Mouse (Mus musculus): ENCODE data around the gene Pin4. TPM values are rescaled to one million over a fixed set of nuclear protein-coding genes. Genes with fewer than 3 reads are reported as not detected.
A peak's percentile ranks its signal among the peaks of the same experiment; 100 is the strongest.

Gene Pin4
- polyA plus RNA-seq, 1 experiment from 2014 or later, result 52.7 TPM

- no peak for ATAC-seq
- no peak overlapping the region for H3K27ac ChIP-seq
- 0 out of 2 replicates have a peak, but pooled peaks cover 3% of the 10 kb centered on the region for H3K27me3 ChIP-seq (replicated peaks)
- H3K9ac ChIP-seq, result no peak overlapping the region
- H3K9me3 ChIP-seq (replicated peaks), result no peaks in the 10 kb centered on the region
- no peak overlapping the region for H3K4me3 ChIP-seq
- no peak overlapping the region for H3K4me2 ChIP-seq
- no peaks in the 10 kb centered on the region for H3K36me3 ChIP-seq
- peaks cover 6% of the 10 kb centered on the region; the same call in 1 of the 2 replicates for H3K4me1 ChIP-seq
- WGBS (ENCODE audit: insufficient replicate concordance), result 64% methylated on average over 2 of the region's 2 CpGs
These were observed 41.3 kb downstream of the Pin4 start for GRCm38 (mm10) chrX:102160528-102160927.

DNA sequence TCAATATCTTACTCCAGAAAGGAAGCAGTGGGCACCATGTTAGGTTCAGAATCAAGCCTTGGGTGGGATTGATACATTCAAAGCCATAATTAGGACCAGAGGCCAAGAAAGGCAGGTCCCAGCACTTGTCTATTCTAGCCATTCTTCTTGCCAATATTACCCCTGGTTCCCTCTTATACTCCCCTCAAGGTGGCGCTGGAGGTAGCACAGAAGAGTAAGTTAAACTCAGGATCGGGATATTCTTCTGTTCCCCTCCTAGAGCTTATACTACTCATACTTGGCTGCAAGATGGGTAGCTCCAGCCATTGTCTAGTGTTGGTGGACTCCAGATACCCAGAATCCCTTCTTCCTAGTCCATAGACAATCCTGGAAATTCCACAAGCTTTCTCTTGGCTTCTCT, 43.8 kb downstream of the Pin4 start:
- no peaks in the 10 kb centered on the region for H3K4me1 ChIP-seq
- 36% methylated on average over 2 of the region's 2 CpGs for WGBS (ENCODE audit: insufficient replicate concordance)

DNA sequence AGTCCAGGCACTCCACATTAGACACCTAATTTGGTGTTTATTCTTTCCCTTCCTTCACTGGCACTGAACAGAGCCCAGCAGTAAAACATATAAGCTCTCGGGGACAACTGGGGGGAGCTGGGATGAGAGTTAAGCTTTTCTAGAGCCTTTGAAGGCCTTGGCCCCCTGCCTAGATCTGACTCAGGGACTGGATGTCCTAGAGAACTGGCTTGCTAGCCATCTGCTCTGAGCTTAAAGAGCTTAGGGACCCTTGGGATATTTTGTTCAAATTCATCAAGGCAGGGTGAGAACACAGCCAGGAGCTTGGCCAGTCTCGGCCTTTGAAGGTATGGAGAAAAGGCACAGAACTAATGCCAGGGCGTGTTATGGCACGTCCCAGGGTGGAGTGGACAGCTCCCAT, 44.3 kb downstream of the Pin4 start:
- no peak overlapping the region for H3K9ac ChIP-seq
- H3K27ac ChIP-seq, result no peak overlapping the region

More for the DNA sequence above, 43.8 kb downstream of the Pin4 start:
- Histone ChIP-seq H3K4me3 (no peak overlapping the region), H3K4me2 (no peak overlapping the region), H3K27ac (no peak overlapping the region), H3K27me3 (replicated peaks) (peaks cover 10% of the 10 kb centered on the region; the same call in 1 of the 2 replicates), H3K9ac (no peak overlapping the region), H3K9me3 (replicated peaks) (no peaks in the 10 kb centered on the region), H3K36me3 (no peaks in the 10 kb centered on the region)
- ATAC-seq, result no peak

GRCm38 (mm10) chrX:102166521-102166920, 47.3 kb downstream of the Pin4 start:
- Histone ChIP-seq H3K9me3 (replicated peaks) (no peaks in the 10 kb centered on the region), H3K27me3 (replicated peaks) (peaks cover 17% of the 10 kb centered on the region; the same call in 1 of the 2 replicates), H3K4me3 (no peak overlapping the region), H3K4me1 (peaks cover 9% of the 10 kb centered on the region), H3K36me3 (no peaks in the 10 kb centered on the region), H3K4me2 (no peak overlapping the region), H3K27ac (no peak overlapping the region), H3K9ac (no peak overlapping the region)
- 72% methylated on average over 5 of the region's 5 CpGs for whole genome bisulfite sequencing (ENCODE audit: insufficient replicate concordance)
- ATAC-seq, result no peak

More for the DNA sequence above, 44.3 kb downstream of the Pin4 start:
- Histone ChIP-seq H3K27me3 (replicated peaks) (peaks cover 10% of the 10 kb centered on the region; the same call in 1 of the 2 replicates), H3K4me2 (no peak overlapping the region), H3K36me3 (no peaks in the 10 kb centered on the region), H3K4me1 (no peaks in the 10 kb centered on the region), H3K4me3 (no peak overlapping the region), H3K9me3 (replicated peaks) (no peaks in the 10 kb centered on the region)
- WGBS (ENCODE audit: insufficient replicate concordance), result 64% methylated on average over 4 of the region's 4 CpGs
- no peak for ATAC-seq

DNA sequence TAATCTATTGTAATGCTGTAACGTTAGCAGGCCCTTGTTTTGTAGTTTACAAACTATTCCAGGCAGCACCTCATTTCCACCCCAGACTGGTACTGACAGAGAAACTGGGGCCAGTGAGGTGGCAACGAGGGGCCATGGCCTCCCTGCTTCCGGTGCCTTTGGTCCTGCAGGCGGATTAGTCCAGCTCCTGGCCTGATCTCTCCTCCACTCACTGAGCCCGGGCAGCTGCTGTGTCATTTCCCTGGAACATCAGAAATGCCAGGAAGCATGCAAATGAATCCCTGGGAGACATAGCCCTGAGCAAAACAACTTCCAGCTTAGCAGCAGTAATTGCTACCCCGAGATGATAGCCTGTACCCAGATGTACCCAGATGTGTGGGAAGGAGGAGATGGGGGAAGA, 47.7 kb downstream of the Pin4 start:
- 51% methylated on average over 6 of the region's 6 CpGs for WGBS (ENCODE audit: insufficient replicate concordance)
- H3K9ac ChIP-seq, result no peak overlapping the region
- H3K4me1 ChIP-seq, result peaks cover 9% of the 10 kb centered on the region
- H3K36me3 ChIP-seq, result no peaks in the 10 kb centered on the region
- peaks cover 17% of the 10 kb centered on the region; the same call in 1 of the 2 replicates for H3K27me3 ChIP-seq (replicated peaks)
- H3K4me2 ChIP-seq, result no peak overlapping the region
- H3K9me3 ChIP-seq (replicated peaks), result no peaks in the 10 kb centered on the region
- H3K4me3 ChIP-seq, result no peak overlapping the region
- no peak for ATAC-seq
- H3K27ac ChIP-seq, result no peak overlapping the region

GRCm38 (mm10) chrX:102169724-102170123, 50.5 kb downstream of the Pin4 start:
- H3K27ac ChIP-seq, result no peak overlapping the region
- H3K9ac ChIP-seq, result no peak overlapping the region
- ATAC-seq, result no peak
- WGBS (ENCODE audit: insufficient replicate concordance), result 81% methylated on average over 1 of the region's 1 CpGs
- no peaks in the 10 kb centered on the region for H3K36me3 ChIP-seq
- H3K27me3 ChIP-seq (replicated peaks), result peaks cover 14% of the 10 kb centered on the region; the same call in 1 of the 2 replicates
- H3K9me3 ChIP-seq (replicated peaks), result no peaks in the 10 kb centered on the region
- peaks cover 9% of the 10 kb centered on the region for H3K4me1 ChIP-seq
- H3K4me3 ChIP-seq, result no peak overlapping the region
- no peak overlapping the region for H3K4me2 ChIP-seq

- H3K27me3 ChIP-seq (replicated peaks), result peaks cover 14% of the 10 kb centered on the region; the same call in 1 of the 2 replicates
These were observed 50.9 kb downstream of the Pin4 start for GRCm38 (mm10) chrX:102170135-102170534.

DNA sequence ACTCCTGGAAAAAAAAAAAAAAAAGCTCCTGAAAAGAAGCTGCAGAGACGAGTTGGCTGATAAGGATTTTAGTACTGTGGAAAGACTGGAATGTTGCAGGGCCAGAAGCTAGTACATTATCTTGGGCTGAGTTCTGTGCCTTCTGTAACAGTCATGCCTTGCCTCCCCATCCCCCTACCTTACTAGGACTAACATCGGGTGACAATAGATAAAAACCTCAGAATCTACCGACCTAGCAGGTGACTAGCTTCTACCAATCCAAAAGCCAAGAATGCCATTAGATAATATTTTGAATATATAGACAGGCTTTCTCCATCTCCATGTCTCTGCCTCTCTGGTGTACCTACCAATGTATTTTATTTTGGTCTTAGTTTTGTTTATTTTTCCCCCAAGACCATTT, 51.7 kb downstream of the Pin4 start:
- H3K9ac ChIP-seq, result no peak overlapping the region
- H3K36me3 ChIP-seq, result no peaks in the 10 kb centered on the region
- ATAC-seq, result peak; percentile 90
- H3K4me1 ChIP-seq, result peaks cover 9% of the 10 kb centered on the region
- H3K27ac ChIP-seq, result 0 out of 2 replicates have a peak overlapping the region, but pooled peaks have one; percentile 25
- no peaks in the 10 kb centered on the region for H3K9me3 ChIP-seq (replicated peaks)
- WGBS (ENCODE audit: insufficient replicate concordance), result 22% methylated on average over 3 of the region's 3 CpGs
- no peak overlapping the region for H3K4me3 ChIP-seq
- no peak overlapping the region for H3K4me2 ChIP-seq
- peaks cover 14% of the 10 kb centered on the region; the same call in 1 of the 2 replicates for H3K27me3 ChIP-seq (replicated peaks)

More at GRCm38 (mm10) chrX:102170135-102170534, 50.9 kb downstream of the Pin4 start:
- Histone ChIP-seq H3K9me3 (replicated peaks) (no peaks in the 10 kb centered on the region), H3K4me1 (peaks cover 9% of the 10 kb centered on the region), H3K4me3 (no peak overlapping the region), H3K9ac (no peak overlapping the region), H3K27ac (0 out of 2 replicates have a peak overlapping the region, but pooled peaks have one; percentile 25), H3K4me2 (no peak overlapping the region), H3K36me3 (no peaks in the 10 kb centered on the region)
- ATAC-seq, result no peak
- WGBS (ENCODE audit: insufficient replicate concordance), result 49% methylated on average over 3 of the region's 3 CpGs

GRCm38 (mm10) chrX:102175538-102176287, 56.5 kb downstream of the Pin4 start:
- WGBS (ENCODE audit: insufficient replicate concordance), result 78% methylated on average over 5 of the region's 5 CpGs
- no peak overlapping the region for H3K9ac ChIP-seq
- ATAC-seq, result peak; percentile 57; the same call in 1 of the 2 replicates

More at GRCm38 (mm10) chrX:102175538-102176287, 56.5 kb downstream of the Pin4 start:
- H3K27ac ChIP-seq, result no peak overlapping the region
- peaks cover 8% of the 10 kb centered on the region for H3K4me1 ChIP-seq
- no peaks in the 10 kb centered on the region for H3K9me3 ChIP-seq (replicated peaks)
- H3K4me3 ChIP-seq, result no peak overlapping the region
- H3K36me3 ChIP-seq, result no peaks in the 10 kb centered on the region
- H3K4me2 ChIP-seq, result no peak overlapping the region
- peaks cover 6% of the 10 kb centered on the region; the same call in 1 of the 2 replicates for H3K27me3 ChIP-seq (replicated peaks)

Other genes starting within 250 kb of the Pin4 start
- 0.12 and 0.25 TPM in 2 replicates for gene Rtl5, start 48.1 kb upstream of the Pin4 start, polyA plus RNA-seq (2016; fragmentation: Nextera tagmentation; extraction: Ambion mirVana)
- 16.1 and 17.0 TPM in 2 replicates for gene Ercc6l, start 37.6 kb downstream of the Pin4 start, polyA plus RNA-seq (2016; fragmentation: Nextera tagmentation; extraction: Ambion mirVana)
- 627 and 649 TPM in 2 replicates for gene Rps4x, start 69.9 kb downstream of the Pin4 start, polyA plus RNA-seq (2016; fragmentation: Nextera tagmentation; extraction: Ambion mirVana)
- 76.3 and 81.3 TPM in 2 replicates for gene Cited1, start 132.7 kb downstream of the Pin4 start, polyA plus RNA-seq (2016; fragmentation: Nextera tagmentation; extraction: Ambion mirVana)